Mouse (Mus musculus): ENCODE measurements at regions not wholly inside any gene's neighbourhood (a gene's known extent, or its start where the extent isn't known, plus 50 kb on each side); places are given as distances from the start of the nearest gene placed in this dataset.

DNA sequence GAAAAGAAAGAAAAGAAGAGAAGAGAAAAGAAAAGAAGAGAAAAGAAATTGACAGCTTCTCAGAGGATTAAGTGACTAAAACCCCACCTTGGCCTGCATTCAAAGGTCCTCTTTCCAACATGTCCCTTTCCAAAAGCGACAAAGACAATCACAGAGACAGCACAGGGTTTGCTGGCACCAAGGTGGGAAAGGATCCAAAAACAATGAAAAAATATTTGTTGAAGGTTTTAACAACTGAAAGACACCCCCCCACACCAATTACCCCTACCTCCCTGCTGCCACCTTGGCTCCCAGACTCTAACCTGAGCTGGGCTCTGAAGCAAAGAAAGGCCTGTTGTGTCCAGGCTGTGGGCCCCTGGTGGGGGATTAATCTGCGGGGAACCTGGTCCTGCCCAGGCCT is 74.2 kb upstream of the Slc6a6 start:
- no peaks in the 10 kb centered on the region for H3K4me1 ChIP-seq (ENCODE audit: control insufficient read depth, insufficient read depth)
- H3K36me3 ChIP-seq (replicated peaks; ENCODE audit: control insufficient read depth, insufficient read depth, low read length): no peaks in the 10 kb centered on the region
- H3K27me3 ChIP-seq (ENCODE audit: control insufficient read depth, insufficient read depth, low read length): 0 out of 2 replicates have a peak, but pooled peaks cover 3% of the 10 kb centered on the region
- peak overlapping the region; percentile 12; the same call in 1 of the 2 replicates for H3K9ac ChIP-seq (replicated peaks; ENCODE audit: low read depth, low read length)
- no peak overlapping the region for H3K27ac ChIP-seq (ENCODE audit: low read depth)
- ATAC-seq (ENCODE audit: insufficient read depth, low read depth) (no peak), DNase-seq (ENCODE audit: low spot score) (no peak)
- WGBS: 68% methylated on average over 2 of the region's 2 CpGs
- H3K4me2 ChIP-seq (ENCODE audit: low read depth, low read length): no peak overlapping the region
- no peaks in the 10 kb centered on the region for H3K9me3 ChIP-seq (replicated peaks; ENCODE audit: control insufficient read depth, low read length)
- H3K4me3 ChIP-seq (ENCODE audit: low read depth, low read length): no peak overlapping the region
- TF ChIP-seq CTCF (IDR thresholded peaks at IDR 0.05; ENCODE audit: low read depth) (no peak), EP300 (IDR thresholded peaks at IDR 0.05; ENCODE audit: low read depth) (no peak)

DNA sequence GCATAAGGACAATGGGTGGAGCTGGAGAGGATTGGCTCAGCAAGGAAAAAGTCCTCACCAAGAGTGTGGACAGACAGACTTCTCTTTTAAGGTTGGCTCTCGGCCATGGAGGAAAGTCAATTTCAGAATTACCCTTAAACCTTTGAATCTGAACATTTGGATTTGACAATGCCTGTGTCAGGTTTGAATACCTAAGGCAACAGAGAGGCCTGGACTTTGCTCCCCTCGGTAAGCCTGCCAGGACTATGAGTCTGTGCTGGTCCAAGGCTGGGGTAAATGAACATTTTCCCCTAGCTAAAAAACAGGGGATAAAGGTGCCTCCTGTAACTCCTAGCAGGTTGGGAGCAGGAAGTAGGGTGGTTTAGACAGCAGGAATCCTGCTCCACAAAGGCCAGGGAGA is 68.8 kb upstream of the Slc6a6 start:
- H3K9ac ChIP-seq (replicated peaks; ENCODE audit: low read depth, low read length): no peak overlapping the region
- no peaks in the 10 kb centered on the region for H3K36me3 ChIP-seq (replicated peaks; ENCODE audit: control insufficient read depth, insufficient read depth, low read length)
- DNase-seq (ENCODE audit: low spot score): no peak
- H3K9me3 ChIP-seq (replicated peaks; ENCODE audit: control insufficient read depth, low read length): no peaks in the 10 kb centered on the region
- H3K27ac ChIP-seq (ENCODE audit: low read depth): no peak overlapping the region
- WGBS: 79% methylated on average over 2 of the region's 2 CpGs
- H3K4me1 ChIP-seq (ENCODE audit: control insufficient read depth, insufficient read depth): peaks cover 7% of the 10 kb centered on the region
- no peak for ATAC-seq (ENCODE audit: insufficient read depth, low read depth)
- no peaks in the 10 kb centered on the region for H3K27me3 ChIP-seq (ENCODE audit: control insufficient read depth, insufficient read depth, low read length)
- H3K4me2 ChIP-seq (ENCODE audit: low read depth, low read length): no peak overlapping the region
- no peak overlapping the region for H3K4me3 ChIP-seq (ENCODE audit: low read depth, low read length)
- TF ChIP-seq EP300 (IDR thresholded peaks at IDR 0.05; ENCODE audit: low read depth) (no peak), CTCF (IDR thresholded peaks at IDR 0.05; ENCODE audit: low read depth) (no peak)

DNA sequence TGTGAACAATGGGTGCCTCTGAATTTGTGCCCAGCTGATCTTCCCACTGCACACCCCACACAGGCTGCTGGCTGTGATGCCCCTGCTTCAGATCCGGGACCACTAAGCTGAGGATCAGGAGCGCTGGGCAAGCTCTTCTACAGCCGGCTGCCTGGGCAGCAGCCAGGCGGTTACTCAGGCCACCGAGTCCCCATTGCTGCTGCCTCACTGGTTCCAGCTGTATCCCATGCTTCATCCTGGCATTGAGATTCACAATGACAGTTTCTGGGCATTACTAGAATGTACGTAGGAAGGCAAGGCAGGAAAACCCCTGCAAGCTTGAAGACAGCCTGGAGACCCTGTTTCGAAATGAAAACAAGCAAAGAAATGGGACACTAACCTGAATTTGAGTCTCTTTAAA is 67.3 kb upstream of the Slc6a6 start:
- Histone ChIP-seq H3K9ac (replicated peaks; ENCODE audit: low read depth, low read length) (no peak overlapping the region), H3K27ac (ENCODE audit: low read depth) (no peak overlapping the region), H3K4me2 (ENCODE audit: low read depth, low read length) (peak overlapping the region; percentile 57; the same call in 1 of the 2 replicates), H3K4me3 (ENCODE audit: low read depth, low read length) (no peak overlapping the region; the same call in 1 of the 2 replicates), H3K9me3 (replicated peaks; ENCODE audit: control insufficient read depth, low read length) (no peaks in the 10 kb centered on the region), H3K4me1 (ENCODE audit: control insufficient read depth, insufficient read depth) (peaks cover 11% of the 10 kb centered on the region), H3K27me3 (ENCODE audit: control insufficient read depth, insufficient read depth, low read length) (no peaks in the 10 kb centered on the region), H3K36me3 (replicated peaks; ENCODE audit: control insufficient read depth, insufficient read depth, low read length) (no peaks in the 10 kb centered on the region)
- no peak for TF ChIP-seq CTCF (IDR thresholded peaks at IDR 0.05; ENCODE audit: low read depth)
- no peak for DNase-seq (ENCODE audit: low spot score)
- no peak for ATAC-seq (ENCODE audit: insufficient read depth, low read depth)
- 82% methylated on average over 7 of the region's 7 CpGs for WGBS

DNA sequence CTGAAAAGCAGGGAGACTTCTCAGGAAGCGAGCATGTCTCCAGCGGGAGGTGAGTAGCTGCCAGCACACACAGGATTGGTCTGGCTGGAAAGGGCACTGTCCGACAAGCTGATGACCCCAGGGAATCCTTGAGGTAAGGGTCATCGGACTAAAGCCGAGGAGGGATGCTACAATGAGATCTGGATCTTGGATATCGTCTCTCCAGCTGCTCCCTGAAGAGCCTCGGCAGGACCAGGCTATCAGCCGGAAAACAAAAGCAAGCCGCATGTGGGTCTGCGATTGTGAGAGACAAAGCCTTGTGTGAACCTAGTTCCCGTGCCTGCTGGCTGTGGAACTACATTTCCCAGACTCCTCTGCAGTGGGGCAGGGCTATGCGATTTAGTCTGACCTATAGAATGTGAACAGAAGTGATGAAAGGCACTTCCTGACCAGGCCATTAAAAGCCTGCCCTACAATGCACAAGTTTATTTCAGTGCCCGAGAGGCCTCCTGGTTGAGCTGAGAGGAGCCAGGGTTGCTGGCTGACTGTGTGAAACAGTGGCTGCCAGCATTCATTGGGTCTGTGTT is 66.7 kb upstream of the Slc6a6 start:
- Histone ChIP-seq H3K27ac (ENCODE audit: low read depth) (peak overlapping the region; percentile 55), H3K4me1 (ENCODE audit: control insufficient read depth, insufficient read depth) (peaks cover 11% of the 10 kb centered on the region), H3K27me3 (ENCODE audit: control insufficient read depth, insufficient read depth, low read length) (no peaks in the 10 kb centered on the region), H3K36me3 (replicated peaks; ENCODE audit: control insufficient read depth, insufficient read depth, low read length) (no peaks in the 10 kb centered on the region), H3K4me2 (ENCODE audit: low read depth, low read length) (peak overlapping the region; percentile 57), H3K9me3 (replicated peaks; ENCODE audit: control insufficient read depth, low read length) (no peaks in the 10 kb centered on the region), H3K4me3 (ENCODE audit: low read depth, low read length) (peak overlapping the region; percentile 32), H3K9ac (replicated peaks; ENCODE audit: low read depth, low read length) (no peak overlapping the region; the same call in 1 of the 2 replicates)
- ATAC-seq (ENCODE audit: insufficient read depth, low read depth) (peak; percentile 82), DNase-seq (ENCODE audit: low spot score) (peak; percentile 85)
- WGBS: 4% methylated on average over 13 of the region's 13 CpGs
- TF ChIP-seq EP300 (IDR thresholded peaks at IDR 0.05; ENCODE audit: low read depth) (no peak), CTCF (IDR thresholded peaks at IDR 0.05; ENCODE audit: low read depth) (no peak)

DNA sequence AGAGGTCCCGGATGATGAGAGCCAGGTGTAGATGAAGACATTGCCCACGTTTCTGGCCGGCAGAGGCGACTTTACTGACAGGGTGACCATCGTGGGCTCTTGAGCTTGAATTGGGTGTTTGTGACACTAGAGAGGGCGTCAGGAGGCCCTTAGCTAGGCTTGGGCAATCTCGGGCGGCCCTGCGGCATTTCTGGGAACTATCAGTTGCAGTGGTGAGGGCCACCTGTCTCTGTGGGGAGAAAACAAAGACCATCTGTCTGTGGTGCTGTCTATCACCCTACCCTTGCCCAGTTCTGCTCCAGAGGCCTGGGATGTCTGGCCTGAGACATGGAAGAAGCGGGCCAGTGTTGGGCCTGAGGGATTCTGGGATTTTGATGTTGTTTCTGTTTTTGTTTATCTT is 66.2 kb upstream of the Slc6a6 start:
- 0 out of 2 replicates have a peak overlapping the region, but pooled peaks have one; percentile 32 for H3K4me3 ChIP-seq (ENCODE audit: low read depth, low read length)
- H3K27me3 ChIP-seq (ENCODE audit: control insufficient read depth, insufficient read depth, low read length): no peaks in the 10 kb centered on the region
- H3K9me3 ChIP-seq (replicated peaks; ENCODE audit: control insufficient read depth, low read length): no peaks in the 10 kb centered on the region
- no peak for TF ChIP-seq EP300 (IDR thresholded peaks at IDR 0.05; ENCODE audit: low read depth)
- no peak for TF ChIP-seq CTCF (IDR thresholded peaks at IDR 0.05; ENCODE audit: low read depth)
- ATAC-seq (ENCODE audit: insufficient read depth, low read depth) (no peak), DNase-seq (ENCODE audit: low spot score) (no peak)
- no peak overlapping the region for H3K9ac ChIP-seq (replicated peaks; ENCODE audit: low read depth, low read length)
- peak overlapping the region; percentile 57; the same call in 1 of the 2 replicates for H3K4me2 ChIP-seq (ENCODE audit: low read depth, low read length)
- peak overlapping the region; percentile 55 for H3K27ac ChIP-seq (ENCODE audit: low read depth)
- H3K4me1 ChIP-seq (ENCODE audit: control insufficient read depth, insufficient read depth): peaks cover 11% of the 10 kb centered on the region
- no peaks in the 10 kb centered on the region for H3K36me3 ChIP-seq (replicated peaks; ENCODE audit: control insufficient read depth, insufficient read depth, low read length)
- 42% methylated on average over 10 of the region's 10 CpGs for WGBS

DNA sequence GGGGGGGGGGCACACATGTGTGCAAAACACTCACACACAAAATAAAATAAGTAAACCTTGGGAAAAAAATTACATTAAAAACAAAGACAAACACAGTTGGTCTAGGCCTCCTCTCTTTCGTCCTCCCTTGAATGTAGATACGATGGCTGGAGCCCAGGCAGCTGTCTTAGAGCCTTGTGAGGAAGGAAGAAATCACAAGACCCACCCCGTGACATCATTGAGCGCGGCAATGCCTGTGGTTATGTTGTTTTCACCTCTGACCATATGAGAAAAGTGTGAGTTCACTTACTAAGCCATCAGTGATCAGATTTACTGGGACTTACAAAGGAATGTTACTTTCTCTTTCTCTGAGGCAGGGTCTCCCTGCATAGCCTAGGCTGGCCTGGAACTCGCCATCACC is 64.8 kb upstream of the Slc6a6 start:
- H3K27me3 ChIP-seq (ENCODE audit: control insufficient read depth, insufficient read depth, low read length): no peaks in the 10 kb centered on the region
- no peak for DNase-seq (ENCODE audit: low spot score)
- no peaks in the 10 kb centered on the region for H3K9me3 ChIP-seq (replicated peaks; ENCODE audit: control insufficient read depth, low read length)
- H3K27ac ChIP-seq (ENCODE audit: low read depth): no peak overlapping the region
- 89% methylated on average over 6 of the region's 6 CpGs for WGBS
- no peak overlapping the region for H3K9ac ChIP-seq (replicated peaks; ENCODE audit: low read depth, low read length)
- H3K36me3 ChIP-seq (replicated peaks; ENCODE audit: control insufficient read depth, insufficient read depth, low read length): no peaks in the 10 kb centered on the region
- H3K4me2 ChIP-seq (ENCODE audit: low read depth, low read length): no peak overlapping the region
- TF ChIP-seq EP300 (IDR thresholded peaks at IDR 0.05; ENCODE audit: low read depth) (no peak), CTCF (IDR thresholded peaks at IDR 0.05; ENCODE audit: low read depth) (no peak)
- no peak overlapping the region for H3K4me3 ChIP-seq (ENCODE audit: low read depth, low read length)
- ATAC-seq (ENCODE audit: insufficient read depth, low read depth): no peak
- peaks cover 11% of the 10 kb centered on the region for H3K4me1 ChIP-seq (ENCODE audit: control insufficient read depth, insufficient read depth)
